Mouse (Mus musculus): ENCODE results near the gene Stbd1.

- TF ChIP-seq CTCF (conservative IDR thresholded peaks at IDR 0.05; ENCODE audit: insufficient read depth, insufficient read length, low read depth, low read length) (no peak), POLR2A (IDR thresholded peaks at IDR 0.05; ENCODE audit: low read depth, low read length) (no peak)
These were observed 7.8 kb upstream of the Stbd1 start for GRCm38 (mm10) chr5:92595026-92595425.
